Mouse (Mus musculus) liver, adult 2 months (tissue): ENCODE measurements at regions not wholly inside any gene's neighbourhood (a gene's known extent, or its start where the extent isn't known, plus 50 kb on each side); places are given as distances from the start of the nearest gene placed in this dataset.
A peak's percentile ranks its signal among the peaks of the same experiment; 100 is the strongest.

Experiments
- DNase-seq: peaks from one replicate; pipeline ENCODE4 v3.0.0-alpha.2; 2011; ENCODE audit warnings: low read depth, low spot score; ENCODE audit errors: extremely low read depth
- H3K27ac ChIP-seq: fragments of 200-500 bp; replicated peaks from 2 replicates; pipeline ENCODE4 v1.5.1; 2012; ENCODE audit warnings: low read depth, mild to moderate bottlenecking, control low read depth, inconsistent platforms, low read length; ENCODE audit not compliant: insufficient read depth
- H3K27me3 ChIP-seq: fragments of 200-500 bp; 2 replicates; pipeline ENCODE4 v1.6.1; 2012; ENCODE audit warnings: mild to moderate bottlenecking, moderate library complexity, low read length, inconsistent platforms; ENCODE audit not compliant: control insufficient read depth, insufficient read depth
- H3K36me3 ChIP-seq: fragments of 200-500 bp; 2 replicates; pipeline ENCODE4 v1.6.1; 2012; ENCODE audit warnings: low read length, inconsistent platforms; ENCODE audit not compliant: control insufficient read depth, insufficient read depth
- H3K4me1 ChIP-seq: fragments of 200-500 bp; 2 replicates; pipeline ENCODE4 v1.6.1; 2011; ENCODE audit warnings: low read length; ENCODE audit not compliant: control insufficient read depth, insufficient read depth
- H3K4me3 ChIP-seq: fragments of 200-500 bp; 2 replicates; pipeline ENCODE4 v1.5.1; 2011; ENCODE audit warnings: low read depth, mild to moderate bottlenecking, control low read depth, low read length, moderate library complexity; ENCODE audit not compliant: insufficient read depth
- H3K79me2 ChIP-seq: fragments of 200-500 bp; 2 replicates; pipeline ENCODE4 v1.6.1; 2012; ENCODE audit warnings: inconsistent platforms, mild to moderate bottlenecking, low read length, moderate library complexity; ENCODE audit not compliant: control insufficient read depth, insufficient read depth
- H3K9ac ChIP-seq: fragments of 200-500 bp; 2 replicates; pipeline ENCODE4 v1.6.1; 2012; ENCODE audit warnings: low read depth, mild to moderate bottlenecking, control low read depth, inconsistent platforms, low read length
- CTCF ChIP-seq: fragments of 200-500 bp; IDR thresholded peaks from 2 replicates; pipeline ENCODE4 v1.5.1; 2011; ENCODE audit warnings: low read depth, low read length, control low read depth
- POLR2A ChIP-seq: fragments of 200-500 bp; IDR thresholded peaks from 2 replicates; pipeline ENCODE4 v1.6.1; 2011; ENCODE audit warnings: low read length, control low read depth; ENCODE audit not compliant: insufficient read depth; ENCODE audit errors: extremely low read depth
- WGBS: fragments of 180-500 bp; shearing (Covaris S2); methylation state at CpG from one replicate; pipeline ENCODE4 v1.1.7; 2018; 5-methylcytosine and 5-hydroxymethylcytosine counted together

- DNase-seq, result no peak
- Histone ChIP-seq H3K9ac (no peak overlapping the region), H3K27ac (no peak overlapping the region), H3K4me1 (peaks cover 2% of the 10 kb centered on the region; the same call in 1 of the 2 replicates), H3K4me3 (no peak overlapping the region), H3K27me3 (no peaks in the 10 kb centered on the region), H3K36me3 (no peaks in the 10 kb centered on the region), H3K79me2 (no peaks in the 10 kb centered on the region)
- TF ChIP-seq POLR2A, result no peak
- no peak for TF ChIP-seq CTCF
- 89% methylated on average over 6 of the region's 6 CpGs for WGBS
Measured at GRCm38 (mm10) chr10:118990500-118990899, 120.5 kb upstream of the Dyrk2 start.

DNA sequence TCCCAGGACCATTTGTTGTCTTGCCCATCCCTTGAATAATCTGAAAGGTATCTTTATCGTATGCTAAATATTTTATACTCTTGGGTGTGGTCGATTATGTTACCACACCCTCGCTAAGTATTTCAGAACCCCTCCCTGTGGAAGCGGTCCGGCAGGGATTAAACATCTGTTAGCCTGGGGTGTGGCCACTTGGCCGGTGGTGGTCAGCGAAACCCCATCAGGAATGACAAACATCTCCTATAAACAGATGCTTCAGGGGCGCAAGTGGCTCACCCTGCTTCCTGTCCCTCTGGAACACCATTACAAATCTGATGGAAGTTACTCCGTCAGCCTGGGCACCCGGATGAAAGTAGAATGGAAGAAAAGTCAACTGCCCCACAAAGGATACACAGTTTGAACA is 119.8 kb upstream of the Dyrk2 start:
- no peak overlapping the region for H3K27ac ChIP-seq
- 85% methylated on average over 10 of the region's 10 CpGs for WGBS
- H3K9ac ChIP-seq, result no peak overlapping the region
- H3K79me2 ChIP-seq, result no peaks in the 10 kb centered on the region
- no peaks in the 10 kb centered on the region for H3K27me3 ChIP-seq
- TF ChIP-seq CTCF, result no peak
- TF ChIP-seq POLR2A, result no peak
- no peak overlapping the region for H3K4me3 ChIP-seq
- no peak for DNase-seq
- H3K36me3 ChIP-seq, result no peaks in the 10 kb centered on the region
- H3K4me1 ChIP-seq, result peaks cover 2% of the 10 kb centered on the region; the same call in 1 of the 2 replicates

DNA sequence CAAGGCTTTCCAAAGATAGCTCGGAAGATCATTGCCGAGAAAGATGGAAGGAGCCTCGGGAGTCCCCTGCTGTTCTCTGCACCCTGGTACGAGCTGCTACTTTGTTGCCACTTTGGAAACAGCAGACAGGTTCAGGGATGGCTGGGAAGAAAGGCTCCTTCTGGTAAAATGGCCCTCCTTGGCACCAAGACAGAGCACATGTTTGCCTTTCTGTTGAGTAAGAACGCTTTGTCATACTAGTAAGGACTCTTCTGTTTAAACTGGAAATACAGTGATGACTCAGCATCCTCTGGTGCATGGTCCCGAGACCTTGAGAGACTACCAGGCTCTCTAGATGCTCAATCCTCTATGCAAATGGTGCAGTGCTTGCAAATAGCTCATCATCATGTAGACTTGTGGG is 118.2 kb upstream of the Dyrk2 start:
- TF ChIP-seq POLR2A, result no peak
- no peak for TF ChIP-seq CTCF
- H3K27ac ChIP-seq, result no peak overlapping the region
- no peak overlapping the region for H3K4me3 ChIP-seq
- no peaks in the 10 kb centered on the region for H3K27me3 ChIP-seq
- H3K36me3 ChIP-seq, result no peaks in the 10 kb centered on the region
- 79% methylated on average over 6 of the region's 6 CpGs for WGBS
- no peak overlapping the region for H3K9ac ChIP-seq
- no peaks in the 10 kb centered on the region for H3K4me1 ChIP-seq
- DNase-seq, result no peak
- H3K79me2 ChIP-seq, result no peaks in the 10 kb centered on the region

GRCm38 (mm10) chr10:118984580-118984979 is 114.6 kb upstream of the Dyrk2 start:
- Histone ChIP-seq H3K4me3 (no peak overlapping the region), H3K36me3 (no peaks in the 10 kb centered on the region), H3K9ac (no peak overlapping the region), H3K27me3 (no peaks in the 10 kb centered on the region), H3K4me1 (no peaks in the 10 kb centered on the region), H3K79me2 (no peaks in the 10 kb centered on the region), H3K27ac (no peak overlapping the region)
- no peak for DNase-seq
- TF ChIP-seq POLR2A (no peak), CTCF (no peak)
- WGBS, result 91% methylated on average over 5 of the region's 5 CpGs

DNA sequence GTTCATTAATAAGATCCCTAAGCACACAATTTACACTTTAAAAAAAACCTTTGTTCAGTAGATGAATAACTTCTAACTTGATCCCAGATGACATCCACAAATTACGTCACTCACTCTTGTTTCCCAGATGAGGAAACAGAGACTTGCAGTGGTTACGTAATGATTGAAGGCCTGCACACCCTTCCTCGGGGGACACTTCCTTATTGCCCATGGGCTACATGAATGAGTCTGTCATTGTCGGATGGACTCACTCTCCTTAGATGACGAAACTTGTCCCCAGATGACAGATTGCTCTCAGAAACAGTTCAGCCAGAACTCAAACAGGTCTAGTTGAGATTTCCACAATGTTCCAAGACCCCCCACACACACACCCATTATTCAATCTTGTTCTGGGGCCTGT is 111.4 kb upstream of the Dyrk2 start:
- Histone ChIP-seq H3K36me3 (no peaks in the 10 kb centered on the region), H3K79me2 (no peaks in the 10 kb centered on the region), H3K4me3 (no peak overlapping the region), H3K4me1 (no peaks in the 10 kb centered on the region), H3K27ac (no peak overlapping the region), H3K27me3 (no peaks in the 10 kb centered on the region), H3K9ac (no peak overlapping the region)
- peak; percentile 19 for DNase-seq
- WGBS, result 69% methylated on average over 5 of the region's 5 CpGs
- no peak for TF ChIP-seq CTCF
- no peak for TF ChIP-seq POLR2A

GRCm38 (mm10) chr10:118979339-118979738 is 109.3 kb upstream of the Dyrk2 start:
- no peaks in the 10 kb centered on the region for H3K27me3 ChIP-seq
- no peak for DNase-seq
- no peak for TF ChIP-seq CTCF
- TF ChIP-seq POLR2A, result no peak
- no peaks in the 10 kb centered on the region for H3K79me2 ChIP-seq
- H3K4me3 ChIP-seq, result no peak overlapping the region
- no peak overlapping the region for H3K9ac ChIP-seq
- no peaks in the 10 kb centered on the region for H3K36me3 ChIP-seq
- H3K27ac ChIP-seq, result no peak overlapping the region
- WGBS, result 37% methylated on average over 13 of the region's 13 CpGs
- no peaks in the 10 kb centered on the region for H3K4me1 ChIP-seq
